Mouse (Mus musculus) cortical plate, adult 2 months (tissue): ENCODE measurements around the gene Prickle1.

Source experiments
- CTCF ChIP-seq: fragments of 200-500 bp; IDR thresholded peaks from 2 replicates; pipeline ENCODE4 v1.5.1; 2011; ENCODE audit warnings: mild to moderate bottlenecking, control low read depth, low read length; ENCODE audit not compliant: insufficient read depth; ENCODE audit errors: extremely low read depth
- POLR2A ChIP-seq: fragments of 200-500 bp; IDR thresholded peaks from 2 replicates; pipeline ENCODE4 v1.6.1; 2011; ENCODE audit warnings: mild to moderate bottlenecking, low read length, control low read depth; ENCODE audit not compliant: insufficient read depth; ENCODE audit errors: extremely low read depth

- TF ChIP-seq CTCF (no peak), POLR2A (no peak)
Observed at GRCm38 (mm10) chr15:93579100-93579499, 16.6 kb downstream of the Prickle1 start.
